Mouse (Mus musculus) limb, embryonic 13.5 days (tissue): ENCODE data around the gene Itpk1. TPM values are rescaled to one million over a fixed set of nuclear protein-coding genes. Genes with fewer than 3 reads are reported as not detected.
A peak's percentile ranks its signal among the peaks of the same experiment; 100 is the strongest.

Source experiments
- ATAC-seq: fragments of 200-750 bp; cut with Nextera tagmentation; 2 replicates; pipeline ENCODE4 v1.8.0; 2017; ENCODE audit warnings: low read depth, moderate number of reproducible peaks, moderate TSS enrichment; ENCODE audit not compliant: low FRiP score
- H3K27ac ChIP-seq: fragments of 300-500 bp; sonication (generic); 2 replicates; pipeline ENCODE4 v1.5.1; 2015; ENCODE audit warnings: inconsistent platforms, mild to moderate bottlenecking, moderate library complexity
- H3K27me3 ChIP-seq: fragments of 300-500 bp; sonication (generic); 2 replicates; pipeline ENCODE4 v1.6.1; 2015; ENCODE audit warnings: mild to moderate bottlenecking, inconsistent platforms
- H3K36me3 ChIP-seq: fragments of 300-500 bp; sonication (generic); 2 replicates; pipeline ENCODE4 v1.6.1; 2015; ENCODE audit warnings: inconsistent platforms, mild to moderate bottlenecking, moderate library complexity
- H3K4me1 ChIP-seq: fragments of 300-500 bp; sonication (generic); 2 replicates; pipeline ENCODE4 v1.6.1; 2015; ENCODE audit warnings: inconsistent platforms
- H3K4me2 ChIP-seq: fragments of 300-500 bp; sonication (generic); replicated peaks from 2 replicates; pipeline ENCODE4 v1.6.1; 2015; ENCODE audit warnings: inconsistent platforms, mild to moderate bottlenecking, moderate library complexity
- H3K4me3 ChIP-seq: fragments of 300-500 bp; sonication (generic); 2 replicates; pipeline ENCODE4 v1.5.1; 2015; ENCODE audit warnings: moderate library complexity, mild to moderate bottlenecking, inconsistent platforms
- H3K9ac ChIP-seq: fragments of 300-500 bp; sonication (generic); 2 replicates; pipeline ENCODE4 v1.6.1; 2015; ENCODE audit warnings: mild to moderate bottlenecking, inconsistent platforms
- H3K9me3 ChIP-seq: fragments of 300-500 bp; sonication (generic); 2 replicates; pipeline ENCODE4 v1.6.1; 2016; ENCODE audit warnings: inconsistent platforms
- WGBS: fragments of 180-500 bp; shearing (Covaris S2); methylation state at CpG from one replicate; pipeline ENCODE4 v1.1.7; 2015; 5-methylcytosine and 5-hydroxymethylcytosine counted together
- polyA plus RNA-seq: library from polyadenylated mRNA; unstranded; fragments of >200 nt; fragmentation: Nextera tagmentation; extraction: Ambion mirVana; gene quantifications from 2 replicates; pipeline ENCODE4 v1.2.1, GENCODE M21; 2015

The Itpk1 gene
- polyA plus RNA-seq, 1 experiment from 2014 or later: 9.3 TPM

DNA sequence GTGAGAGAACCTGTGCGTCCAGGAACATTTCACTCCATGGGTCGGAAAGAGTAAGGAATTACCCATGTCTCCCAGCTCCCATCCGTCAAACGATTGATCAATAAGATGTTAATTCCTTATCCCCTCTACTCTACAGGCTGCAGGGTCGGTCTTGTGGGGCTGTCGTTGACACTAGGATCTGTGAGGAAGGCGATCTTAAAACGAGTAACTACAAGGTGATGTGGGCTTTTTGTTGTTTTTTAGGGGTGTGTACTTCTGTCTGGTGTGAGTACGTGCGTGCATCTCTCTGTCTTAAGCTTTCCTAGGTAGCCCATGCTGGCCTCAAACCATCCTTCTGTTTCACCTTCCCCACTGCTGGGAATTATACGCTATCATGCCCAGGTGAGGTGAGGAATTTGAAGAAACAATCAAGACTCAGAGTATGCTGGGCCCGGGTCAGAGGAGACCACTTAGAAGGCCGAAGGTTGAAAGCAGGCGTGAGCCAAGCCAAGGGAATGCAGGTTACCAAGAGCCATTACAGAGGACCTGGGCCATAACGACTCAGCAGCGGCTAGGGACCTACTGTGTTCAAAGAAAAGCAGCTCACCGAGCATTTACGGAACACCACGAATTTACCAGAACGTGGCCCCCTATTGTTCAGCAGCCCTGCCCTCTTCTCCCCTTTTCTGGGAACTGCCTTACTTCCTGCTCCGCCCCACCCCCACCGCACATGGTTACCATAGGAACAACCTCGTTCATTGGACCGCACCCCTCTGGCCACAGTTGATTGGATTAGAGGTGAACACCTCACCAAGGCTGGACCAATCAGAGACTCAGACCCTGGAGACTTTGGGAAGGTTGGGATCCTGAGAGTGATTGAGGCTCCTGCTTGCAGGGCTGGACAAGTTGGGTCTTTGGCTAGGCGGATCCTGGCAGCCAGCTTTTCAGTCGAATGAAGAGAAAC lies 25.4 kb upstream of the Itpk1 start:
- Histone ChIP-seq H3K4me1 (peaks cover 24% of the 10 kb centered on the region), H3K9ac (peak overlapping the region; percentile 54; the same call in 1 of the 2 replicates), H3K36me3 (no peaks in the 10 kb centered on the region), H3K4me2 (peak overlapping the region; percentile 59), H3K4me3 (peak overlapping the region; percentile 34), H3K9me3 (no peaks in the 10 kb centered on the region), H3K27me3 (no peaks in the 10 kb centered on the region), H3K27ac (peak overlapping the region; percentile 93)
- 27% methylated on average over 26 of the region's 26 CpGs for WGBS
- peak; percentile 97 for ATAC-seq

DNA sequence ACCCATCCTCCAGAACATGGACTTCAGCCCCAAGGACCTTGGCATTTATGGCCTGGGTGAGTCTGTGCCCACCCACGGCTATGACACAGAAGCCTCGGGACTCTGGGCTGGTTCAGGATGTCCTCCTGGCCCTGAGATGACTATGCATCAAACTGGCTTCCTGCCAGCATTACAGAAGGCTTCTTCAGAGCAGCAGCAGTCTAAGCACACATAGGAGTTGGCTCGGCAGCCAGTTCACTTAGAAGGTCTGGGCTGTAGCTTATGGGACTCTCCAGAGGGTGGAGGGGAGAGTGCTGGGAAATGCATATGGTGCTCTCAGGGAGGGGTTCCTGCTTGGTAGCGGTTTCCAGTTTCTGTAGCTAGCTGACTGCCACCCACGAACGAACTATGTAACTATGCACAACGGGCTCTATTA lies 21.0 kb upstream of the Itpk1 start:
- H3K4me3 ChIP-seq: no peak overlapping the region
- H3K4me1 ChIP-seq: peaks cover 15% of the 10 kb centered on the region
- 68% methylated on average over 7 of the region's 7 CpGs for WGBS
- no peaks in the 10 kb centered on the region for H3K36me3 ChIP-seq
- no peak overlapping the region for H3K27ac ChIP-seq
- H3K9ac ChIP-seq: no peak overlapping the region
- no peaks in the 10 kb centered on the region for H3K27me3 ChIP-seq
- H3K4me2 ChIP-seq: no peak overlapping the region
- H3K9me3 ChIP-seq: no peaks in the 10 kb centered on the region
- no peak for ATAC-seq

DNA sequence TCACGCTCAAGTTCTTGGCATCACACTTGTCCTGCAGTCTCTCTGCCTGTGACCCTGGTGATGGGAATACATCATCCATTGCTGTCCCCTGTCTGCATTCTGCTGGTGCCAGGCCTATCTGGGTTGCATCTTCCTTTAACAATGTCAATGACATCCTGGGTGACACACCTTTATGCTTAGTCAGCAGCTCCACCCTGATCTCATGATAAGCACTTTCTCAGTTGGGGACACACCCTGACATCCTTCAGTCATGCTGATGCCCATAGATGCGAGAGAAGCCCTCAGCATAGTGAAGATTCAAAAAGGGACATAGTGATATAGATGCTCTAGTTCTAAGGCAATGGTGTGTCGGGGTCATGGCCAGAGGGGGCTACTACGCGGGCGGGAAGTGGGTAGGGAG lies 20.4 kb upstream of the Itpk1 start:
- no peak for ATAC-seq
- H3K4me2 ChIP-seq: no peak overlapping the region
- no peak overlapping the region for H3K27ac ChIP-seq
- H3K9me3 ChIP-seq: no peaks in the 10 kb centered on the region
- no peaks in the 10 kb centered on the region for H3K27me3 ChIP-seq
- H3K4me1 ChIP-seq: peaks cover 10% of the 10 kb centered on the region
- H3K4me3 ChIP-seq: no peak overlapping the region
- no peak overlapping the region for H3K9ac ChIP-seq
- 90% methylated on average over 6 of the region's 6 CpGs for WGBS
- H3K36me3 ChIP-seq: no peaks in the 10 kb centered on the region

DNA sequence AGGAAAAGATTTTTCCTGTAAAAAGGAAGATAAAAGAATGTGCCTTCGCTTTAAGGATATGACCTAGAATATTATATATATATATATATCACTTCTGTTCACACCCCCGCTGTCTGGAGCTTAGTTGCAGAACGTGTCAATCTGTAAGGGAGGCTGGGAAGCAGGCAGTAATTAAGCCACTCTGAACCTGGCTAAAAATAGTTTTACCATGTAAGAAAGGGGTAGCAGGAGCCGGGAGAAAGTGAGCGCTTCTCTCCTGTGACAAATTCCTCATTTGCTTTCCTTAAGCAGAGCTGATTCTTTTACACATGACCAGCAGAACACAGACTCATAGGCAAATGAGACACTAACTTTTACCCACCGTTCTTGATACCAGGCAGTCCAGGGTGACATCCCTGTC lies 19.1 kb upstream of the Itpk1 start:
- H3K9me3 ChIP-seq: no peaks in the 10 kb centered on the region
- H3K36me3 ChIP-seq: no peaks in the 10 kb centered on the region
- no peaks in the 10 kb centered on the region for H3K27me3 ChIP-seq
- H3K4me1 ChIP-seq: peaks cover 14% of the 10 kb centered on the region
- H3K4me3 ChIP-seq: no peak overlapping the region
- no peak for ATAC-seq
- 49% methylated on average over 6 of the region's 6 CpGs for WGBS
- H3K4me2 ChIP-seq: no peak overlapping the region
- H3K27ac ChIP-seq: no peak overlapping the region
- H3K9ac ChIP-seq: no peak overlapping the region

DNA sequence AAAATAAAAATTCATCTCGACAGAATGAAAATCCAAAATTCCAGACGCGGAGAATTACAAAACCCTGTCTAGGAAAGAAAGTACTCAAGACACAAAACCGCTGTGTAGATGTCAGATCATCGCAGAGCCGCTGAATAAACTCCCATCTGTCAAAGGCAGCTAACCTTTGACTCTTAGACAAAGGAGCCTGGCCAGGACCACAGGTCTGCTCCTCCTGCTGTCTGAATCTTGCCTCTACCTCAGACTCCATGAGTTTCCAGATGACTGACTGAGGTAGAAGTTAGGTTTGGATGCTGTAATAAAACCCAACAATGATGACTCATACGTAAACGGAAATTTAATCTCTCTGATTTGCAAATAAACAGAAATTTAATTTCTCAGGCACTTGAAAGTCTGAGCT lies 18.2 kb upstream of the Itpk1 start:
- 76% methylated on average over 8 of the region's 8 CpGs for WGBS
- no peak for ATAC-seq
- H3K27me3 ChIP-seq: no peaks in the 10 kb centered on the region
- H3K36me3 ChIP-seq: no peaks in the 10 kb centered on the region
- H3K9me3 ChIP-seq: no peaks in the 10 kb centered on the region
- no peak overlapping the region for H3K27ac ChIP-seq
- no peak overlapping the region for H3K9ac ChIP-seq
- no peak overlapping the region for H3K4me3 ChIP-seq
- peaks cover 14% of the 10 kb centered on the region for H3K4me1 ChIP-seq
- no peak overlapping the region for H3K4me2 ChIP-seq

DNA sequence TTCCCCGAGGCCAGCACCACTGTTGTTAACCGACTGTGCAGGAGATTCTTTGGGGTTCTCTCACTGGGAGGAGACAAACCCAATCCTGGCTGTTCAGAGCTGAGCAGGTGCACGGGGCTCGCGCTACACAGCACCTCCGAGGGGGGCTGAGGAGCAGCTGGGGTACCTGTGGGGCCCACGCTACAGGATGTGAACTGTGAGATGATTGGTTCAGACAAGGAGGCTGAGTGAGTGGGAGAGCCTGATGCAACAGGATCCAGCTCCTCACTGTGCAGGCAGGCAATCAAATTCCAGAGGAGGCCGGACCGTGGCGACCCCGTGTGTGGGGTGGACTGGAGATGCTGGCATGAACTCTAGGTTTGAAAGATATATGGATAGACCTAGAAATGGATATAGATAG lies 17.7 kb upstream of the Itpk1 start:
- H3K4me1 ChIP-seq: peaks cover 14% of the 10 kb centered on the region
- H3K27me3 ChIP-seq: no peaks in the 10 kb centered on the region
- 59% methylated on average over 11 of the region's 11 CpGs for WGBS
- H3K4me2 ChIP-seq: no peak overlapping the region
- H3K27ac ChIP-seq: no peak overlapping the region
- H3K4me3 ChIP-seq: no peak overlapping the region
- no peaks in the 10 kb centered on the region for H3K9me3 ChIP-seq
- no peak overlapping the region for H3K9ac ChIP-seq
- no peak for ATAC-seq
- no peaks in the 10 kb centered on the region for H3K36me3 ChIP-seq

DNA sequence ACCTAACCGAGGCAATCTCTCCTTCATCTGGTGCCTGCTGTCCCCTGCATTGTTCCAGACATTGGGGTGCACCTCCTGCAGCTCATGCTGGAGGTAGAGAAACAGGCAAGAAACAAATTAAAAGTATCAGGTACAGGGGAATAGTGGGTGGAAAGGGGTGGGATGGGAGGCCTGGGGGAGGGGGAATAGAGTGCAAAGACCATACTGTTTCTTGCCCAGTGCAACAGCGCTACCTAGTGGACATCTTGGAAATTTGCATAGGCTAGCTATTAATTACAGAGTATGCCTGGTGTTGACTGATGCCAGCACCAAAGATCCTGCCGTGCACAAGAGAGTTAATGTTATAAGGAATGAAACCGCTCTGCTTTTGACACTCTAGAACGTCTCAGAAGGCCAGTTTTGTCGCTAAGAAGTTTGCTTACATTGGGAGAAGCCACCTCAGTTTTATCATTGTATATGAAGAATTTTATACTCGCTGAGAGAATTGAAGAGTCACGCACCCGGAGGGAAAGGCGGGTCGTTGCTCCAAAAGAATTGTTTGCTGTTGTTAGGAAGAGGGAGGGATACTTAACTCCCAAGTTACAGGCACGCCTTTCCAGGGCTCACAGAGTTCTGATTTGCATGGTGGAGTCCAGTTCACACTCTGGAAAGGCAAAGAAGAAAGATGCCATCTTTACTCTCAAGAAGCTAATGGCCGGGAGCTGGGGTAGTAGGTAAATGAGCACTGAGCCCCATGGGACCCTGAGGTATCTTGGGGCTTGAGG lies 15.0 kb upstream of the Itpk1 start:
- 29% methylated on average over 13 of the region's 13 CpGs for WGBS
- peak overlapping the region; percentile 47 for H3K4me2 ChIP-seq
- peak; percentile 68; the same call in 1 of the 2 replicates for ATAC-seq

DNA sequence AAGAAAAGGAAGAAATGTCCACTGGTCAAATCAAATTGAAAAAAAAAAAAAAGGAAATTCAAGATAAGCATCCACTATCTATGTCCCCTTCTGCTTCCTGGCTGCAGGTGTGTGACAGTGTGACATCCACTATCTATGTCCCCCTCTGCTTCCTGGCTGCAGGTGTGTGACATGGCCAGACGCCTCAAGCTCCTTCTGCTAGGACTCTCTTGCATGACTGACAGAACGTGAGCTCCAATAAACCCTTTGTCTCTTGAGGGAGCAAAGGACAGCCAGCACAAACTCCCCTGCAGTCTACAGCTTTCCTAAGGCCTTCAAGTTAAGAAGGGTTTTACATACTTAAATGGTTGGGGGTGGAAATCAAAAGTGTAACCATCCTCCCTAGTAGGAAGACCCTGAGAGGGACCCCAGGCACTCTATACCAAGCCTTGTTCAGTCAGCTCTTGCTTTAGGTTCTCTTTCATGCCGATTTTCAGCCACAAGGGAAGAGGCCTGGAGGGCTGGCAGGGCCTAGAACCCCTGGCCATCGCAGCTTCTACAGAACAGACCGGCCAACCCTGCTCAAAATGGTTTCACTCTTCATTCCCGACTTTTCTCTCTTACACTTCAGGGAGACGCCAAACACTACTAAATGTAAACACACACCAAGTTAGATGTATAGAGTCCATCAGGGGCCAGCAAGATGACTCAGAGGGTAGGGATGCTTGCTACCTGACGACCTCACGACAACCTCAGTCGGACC lies 10.1 kb upstream of the Itpk1 start:
- H3K36me3 ChIP-seq: no peaks in the 10 kb centered on the region
- H3K4me1 ChIP-seq: peaks cover 34% of the 10 kb centered on the region
- WGBS: 84% methylated on average over 10 of the region's 10 CpGs
- H3K4me2 ChIP-seq: no peak overlapping the region
- H3K4me3 ChIP-seq: no peak overlapping the region
- no peak for ATAC-seq
- no peaks in the 10 kb centered on the region for H3K27me3 ChIP-seq
- H3K9me3 ChIP-seq: no peaks in the 10 kb centered on the region
- H3K27ac ChIP-seq: no peak overlapping the region
- H3K9ac ChIP-seq: no peak overlapping the region

More for the DNA sequence above, 15.0 kb upstream of the Itpk1 start:
- Histone ChIP-seq H3K9me3 (no peaks in the 10 kb centered on the region), H3K27ac (no peak overlapping the region), H3K27me3 (no peaks in the 10 kb centered on the region), H3K4me3 (no peak overlapping the region), H3K36me3 (no peaks in the 10 kb centered on the region), H3K4me1 (peaks cover 14% of the 10 kb centered on the region), H3K9ac (no peak overlapping the region)

DNA sequence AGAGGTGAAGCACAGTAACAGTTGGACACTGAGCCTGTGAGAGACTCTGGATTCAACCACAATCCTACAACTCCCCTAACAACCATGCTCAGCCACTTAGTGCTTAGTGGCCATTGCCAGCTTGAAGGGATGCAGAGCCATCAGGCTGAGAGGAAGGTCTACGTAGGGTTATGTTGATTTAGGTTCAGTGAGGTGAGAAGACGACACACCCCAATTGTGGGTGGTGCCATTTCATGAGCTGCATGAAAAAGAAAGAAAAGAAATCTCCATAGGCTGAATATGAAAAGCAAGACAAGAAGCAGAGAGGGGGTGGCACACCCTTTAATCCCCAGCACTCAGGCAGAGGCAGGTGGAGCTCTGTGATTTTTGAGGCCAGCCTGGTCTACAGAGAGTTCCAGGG lies 9.4 kb upstream of the Itpk1 start:
- 78% methylated on average over 2 of the region's 2 CpGs for WGBS
- H3K27ac ChIP-seq: no peak overlapping the region
- no peaks in the 10 kb centered on the region for H3K9me3 ChIP-seq
- no peak overlapping the region for H3K4me2 ChIP-seq
- H3K4me1 ChIP-seq: peaks cover 31% of the 10 kb centered on the region
- H3K9ac ChIP-seq: no peak overlapping the region
- no peak for ATAC-seq
- no peaks in the 10 kb centered on the region for H3K27me3 ChIP-seq
- no peak overlapping the region for H3K4me3 ChIP-seq
- no peaks in the 10 kb centered on the region for H3K36me3 ChIP-seq

DNA sequence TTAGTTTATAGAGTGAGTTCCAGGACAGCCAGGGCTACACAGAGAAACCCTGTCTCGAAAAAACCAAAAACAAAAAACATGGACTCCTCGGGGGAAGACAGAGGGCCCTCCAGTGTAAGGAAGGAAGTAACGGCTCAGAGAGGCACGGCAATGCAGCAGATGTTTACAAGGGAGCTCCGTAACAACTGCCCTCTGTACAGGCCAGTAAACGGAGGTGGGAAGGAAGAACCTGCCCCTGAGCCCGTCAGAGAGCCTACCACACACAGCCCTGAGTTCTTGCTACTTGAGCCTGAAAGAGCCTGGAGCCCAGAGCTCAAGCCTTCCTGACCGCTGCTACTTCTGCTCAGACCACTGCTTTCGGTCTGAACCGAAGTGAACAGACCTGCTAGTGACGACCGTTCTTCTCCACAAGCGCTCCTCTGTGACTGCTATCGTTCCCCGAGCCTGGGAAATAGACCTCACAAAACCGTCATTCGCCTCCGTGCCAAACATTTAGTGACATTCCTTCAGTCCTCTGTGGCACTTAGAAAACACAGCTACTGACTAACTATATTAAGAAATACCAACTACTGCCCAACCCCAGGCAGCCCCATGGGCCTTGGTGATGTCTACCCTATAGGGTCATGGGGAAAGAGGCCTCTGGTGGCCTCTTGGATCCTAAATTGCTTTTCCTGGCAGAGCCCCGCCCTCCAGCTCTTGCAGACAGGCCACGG lies 8.6 kb upstream of the Itpk1 start:
- no peak overlapping the region for H3K4me3 ChIP-seq
- ATAC-seq: no peak
- no peaks in the 10 kb centered on the region for H3K9me3 ChIP-seq
- 46% methylated on average over 20 of the region's 20 CpGs for whole genome bisulfite sequencing
- no peaks in the 10 kb centered on the region for H3K36me3 ChIP-seq
- H3K4me1 ChIP-seq: peaks cover 29% of the 10 kb centered on the region
- peak overlapping the region; percentile 28; the same call in 1 of the 2 replicates for H3K27ac ChIP-seq
- no peak overlapping the region for H3K9ac ChIP-seq
- no peaks in the 10 kb centered on the region for H3K27me3 ChIP-seq
- H3K4me2 ChIP-seq: peak overlapping the region; percentile 25; the same call in 1 of the 2 replicates

DNA sequence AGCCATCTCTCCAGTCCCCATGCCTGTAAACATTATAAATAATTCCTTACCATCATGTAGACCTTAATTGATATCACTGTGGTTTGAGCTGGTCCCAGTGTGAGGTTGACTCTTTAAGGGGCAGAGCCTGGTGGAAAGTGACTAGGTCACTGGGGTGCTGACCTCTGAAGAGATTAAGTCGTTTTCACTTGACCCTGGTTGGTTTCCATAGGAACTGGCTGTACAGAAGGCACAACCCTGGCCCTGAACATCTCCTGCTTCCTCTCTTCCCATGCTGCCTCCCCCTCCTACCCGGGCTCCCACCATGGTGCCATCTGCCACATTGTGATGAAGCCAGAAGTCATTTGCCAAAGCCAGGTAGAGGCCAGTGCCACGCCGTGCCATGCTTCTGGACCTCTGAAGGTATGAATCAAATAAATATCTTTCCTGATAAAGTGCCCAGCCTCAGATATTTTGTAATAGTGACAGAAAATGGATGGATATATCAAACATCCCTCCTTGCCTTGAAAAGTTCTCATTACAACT lies 6.2 kb upstream of the Itpk1 start:
- Histone ChIP-seq H3K9me3 (no peaks in the 10 kb centered on the region), H3K27me3 (no peaks in the 10 kb centered on the region), H3K4me1 (peaks cover 31% of the 10 kb centered on the region), H3K36me3 (no peaks in the 10 kb centered on the region), H3K9ac (no peak overlapping the region), H3K4me3 (no peak overlapping the region), H3K4me2 (no peak overlapping the region), H3K27ac (no peak overlapping the region)
- no peak for ATAC-seq
- WGBS: 66% methylated on average over 4 of the region's 4 CpGs
